Mouse (Mus musculus): Measurements from ENCODE around the gene Lime1.
A peak's percentile ranks its signal among the peaks of the same experiment; 100 is the strongest.

The Lime1 gene

DNA sequence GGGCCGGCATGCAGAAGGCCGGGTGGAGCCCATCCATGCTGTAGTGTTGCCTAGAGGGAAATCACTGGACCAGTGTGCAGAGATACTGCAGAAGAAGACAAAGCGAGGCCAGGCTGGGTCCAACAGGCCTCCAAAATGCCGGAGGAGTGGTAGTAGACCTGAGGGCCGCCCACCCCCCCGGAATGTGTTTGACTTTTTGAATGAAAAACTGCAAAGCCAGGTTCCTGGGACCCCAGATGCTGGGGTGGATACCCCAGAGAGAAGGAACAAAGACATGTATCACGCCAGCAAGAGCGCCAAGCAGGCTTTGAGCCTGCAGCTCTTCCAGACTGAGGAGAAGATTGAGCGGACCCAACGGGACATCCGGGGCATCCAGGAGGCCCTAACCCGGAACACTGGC, at the start of gene Lime1:
TSS of gene Lime1 (plus strand) at position 301 of the 400 bp plus-strand sequence.
- no peak for DNase-seq (ENCODE audit: low spot score)

DNA sequence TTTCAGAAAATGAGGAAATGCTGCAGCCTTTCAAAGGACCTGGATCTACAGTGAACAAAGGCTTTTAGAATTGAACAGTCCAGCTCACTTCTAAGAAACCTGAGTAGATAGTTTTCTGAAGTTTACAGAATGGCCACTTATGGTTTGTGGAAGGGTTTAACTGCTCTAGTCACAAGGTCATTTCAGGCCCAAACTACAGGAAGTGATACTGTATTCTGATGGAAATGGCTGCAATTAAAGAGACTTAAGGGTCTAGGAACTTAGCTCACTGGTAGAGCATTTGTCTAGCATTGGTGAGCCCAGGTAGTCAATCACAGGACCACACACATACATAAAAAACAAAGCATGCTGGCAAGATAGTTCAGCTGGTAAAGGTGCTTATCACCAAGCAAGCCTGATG, 47.3 kb upstream of the Lime1 start:
- DNase-seq (ENCODE audit: low spot score), result no peak

DNA sequence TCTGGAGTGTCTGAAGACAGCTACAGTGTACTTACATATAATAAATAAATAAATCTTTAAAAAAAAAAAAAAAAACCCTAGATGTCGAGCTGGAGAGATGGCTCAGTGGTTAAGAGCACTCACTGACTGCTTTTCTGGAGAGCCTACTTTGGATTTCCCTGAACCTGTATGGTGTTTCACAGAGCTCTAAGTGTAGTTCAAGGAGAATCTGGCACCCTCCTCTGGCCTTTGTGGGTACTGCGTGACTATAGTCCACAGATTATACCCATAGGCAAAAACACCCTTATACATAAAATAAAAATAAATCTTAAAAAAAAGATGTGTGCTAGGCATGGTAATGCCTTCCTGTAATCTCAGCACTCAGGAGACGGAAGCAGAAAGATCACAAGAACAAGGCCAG, 45.9 kb upstream of the Lime1 start:
- DNase-seq (ENCODE audit: low spot score), result no peak

DNA sequence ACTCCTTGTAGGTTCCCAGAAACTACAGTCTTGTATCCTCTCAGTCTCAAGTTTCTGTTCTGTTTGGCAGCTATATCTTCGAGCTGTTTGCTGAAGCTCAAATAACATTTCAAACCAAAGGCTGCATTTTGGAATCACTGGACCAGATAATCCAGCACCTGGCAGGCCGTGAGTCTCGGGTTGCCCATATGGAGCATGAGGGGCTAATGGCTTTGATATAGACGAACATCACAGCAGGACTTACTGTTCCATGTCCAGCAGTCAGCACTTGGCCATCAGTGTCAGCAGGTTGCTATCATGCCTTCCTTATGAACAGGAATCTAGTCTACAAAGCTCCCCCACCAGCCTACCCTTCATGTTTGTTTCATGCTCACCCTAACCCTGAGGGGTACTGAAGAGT, 39.5 kb upstream of the Lime1 start:
- no peak for DNase-seq (ENCODE audit: low spot score)

DNA sequence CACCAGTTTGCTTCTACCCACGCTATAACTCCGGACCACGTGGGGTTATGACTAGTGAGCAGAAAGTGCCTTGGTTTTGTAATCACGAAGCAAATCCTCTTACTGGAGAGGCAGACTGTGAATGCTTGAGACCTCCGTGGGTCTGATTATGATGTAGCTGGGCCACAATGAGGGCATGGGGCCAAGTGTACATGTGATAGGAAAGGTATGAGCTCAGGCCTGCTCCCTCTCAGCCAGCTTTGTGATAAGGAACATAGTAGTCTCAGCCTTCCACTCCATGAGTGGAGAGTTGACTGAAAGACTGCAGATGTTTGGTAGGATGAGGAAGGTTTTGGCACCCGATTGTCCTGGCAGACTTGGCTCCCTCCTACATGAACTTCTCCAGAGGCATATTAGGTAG, 37.1 kb upstream of the Lime1 start:
- no peak for DNase-seq (ENCODE audit: low spot score)

DNA sequence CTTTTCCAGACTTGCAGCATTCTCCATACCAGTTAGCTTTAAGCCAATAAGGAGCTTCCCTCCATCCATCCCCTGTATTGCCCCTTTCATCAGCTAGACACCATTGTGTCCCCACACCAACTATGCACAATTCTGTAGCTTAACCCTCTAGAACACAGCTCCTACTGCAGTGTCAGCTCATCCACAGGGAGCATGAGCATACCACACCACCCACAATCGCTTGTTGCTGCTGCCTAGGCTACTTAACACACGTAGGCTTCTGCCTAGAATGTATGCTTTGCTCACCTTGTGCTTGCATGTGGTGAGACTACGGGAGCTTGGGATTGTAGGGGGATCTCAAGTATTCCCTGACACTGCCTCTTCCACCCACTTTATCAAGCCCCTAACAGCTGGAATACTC, 23.1 kb upstream of the Lime1 start:
- DNase-seq (ENCODE audit: low spot score), result no peak

DNA sequence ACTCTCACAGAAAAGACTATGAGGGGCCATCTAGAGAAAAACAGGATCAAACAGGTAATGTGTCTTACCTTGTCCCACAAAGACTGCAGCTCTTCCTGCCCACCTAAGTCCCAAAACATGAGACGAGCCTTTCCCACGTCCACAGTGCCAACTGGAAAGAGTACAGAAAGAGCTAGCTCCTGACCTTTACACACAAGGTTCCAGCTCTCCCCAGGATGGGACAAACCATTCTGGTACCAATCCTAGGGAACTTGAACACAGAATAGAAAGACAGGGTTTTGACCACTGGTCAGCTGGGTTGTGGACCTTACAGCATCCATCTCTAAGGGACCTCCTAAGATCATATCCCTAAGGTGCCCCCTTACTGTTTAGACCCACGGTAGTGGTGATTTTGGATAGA, 15.9 kb upstream of the Lime1 start:
- no peak for DNase-seq (ENCODE audit: low spot score)

DNA sequence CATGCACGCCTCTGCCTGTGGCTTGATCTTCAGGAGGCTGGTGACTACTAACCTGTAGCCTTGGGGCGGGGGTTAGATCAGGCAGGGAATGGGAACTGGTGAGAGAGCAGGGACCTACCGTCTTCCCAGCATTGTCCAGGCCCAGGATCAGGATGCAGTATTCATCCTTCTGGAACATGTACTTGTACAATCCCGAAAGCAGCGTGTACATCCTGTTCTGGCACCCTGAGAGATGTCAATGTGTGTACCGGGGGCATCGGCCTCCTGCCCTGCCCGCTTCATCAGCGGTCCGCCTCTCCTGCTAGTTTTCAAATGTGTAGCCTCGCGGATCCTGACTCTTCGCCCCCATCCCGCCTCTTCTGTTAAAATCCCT, 15.4 kb upstream of the Lime1 start:
- no peak for DNase-seq (ENCODE audit: low spot score)

DNA sequence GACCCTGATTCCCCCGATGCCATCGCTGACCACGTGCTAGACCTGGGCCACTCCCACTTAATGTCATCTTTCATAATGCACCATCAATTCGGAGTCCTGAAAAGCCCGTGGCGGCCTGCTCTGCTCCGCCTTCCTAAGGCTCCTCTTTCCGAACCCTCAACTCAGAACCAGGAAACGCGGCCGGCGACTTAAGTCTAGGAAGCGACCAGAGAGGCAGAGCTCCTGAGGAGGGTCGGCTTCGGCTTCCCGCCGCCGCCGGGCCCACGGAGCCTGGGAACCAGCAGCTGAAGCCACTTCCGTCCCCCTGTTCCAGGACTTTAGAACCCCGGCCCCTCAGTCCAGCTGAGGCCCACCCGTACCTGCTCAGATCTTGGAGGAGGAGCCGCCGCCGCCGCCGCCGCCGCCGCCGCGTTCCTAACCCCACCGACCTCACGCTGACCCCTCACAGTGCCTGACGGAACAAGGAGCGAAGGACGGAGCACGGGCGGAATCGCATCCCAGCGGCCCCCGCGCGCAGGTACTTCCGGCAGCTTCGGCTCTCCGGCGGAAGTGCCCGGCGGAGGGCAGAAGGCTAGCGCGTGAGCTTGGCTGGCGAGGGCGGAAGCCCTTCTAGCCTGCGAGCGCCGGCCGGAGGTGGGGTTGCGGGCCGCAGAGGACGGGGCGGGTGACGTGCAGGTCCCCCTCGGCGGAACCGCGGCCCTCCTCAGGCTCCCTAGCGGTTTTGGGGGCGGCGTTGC, 14.8 kb upstream of the Lime1 start, which contains the start of the genes Zgpat and Arfrp1:
TSS of gene Zgpat (plus strand) at position 69 of the 737 bp plus-strand sequence.
TSS of gene Arfrp1 (minus strand) at position 545 of the 737 bp plus-strand sequence.
- peak; percentile 91 for DNase-seq (ENCODE audit: low spot score)

DNA sequence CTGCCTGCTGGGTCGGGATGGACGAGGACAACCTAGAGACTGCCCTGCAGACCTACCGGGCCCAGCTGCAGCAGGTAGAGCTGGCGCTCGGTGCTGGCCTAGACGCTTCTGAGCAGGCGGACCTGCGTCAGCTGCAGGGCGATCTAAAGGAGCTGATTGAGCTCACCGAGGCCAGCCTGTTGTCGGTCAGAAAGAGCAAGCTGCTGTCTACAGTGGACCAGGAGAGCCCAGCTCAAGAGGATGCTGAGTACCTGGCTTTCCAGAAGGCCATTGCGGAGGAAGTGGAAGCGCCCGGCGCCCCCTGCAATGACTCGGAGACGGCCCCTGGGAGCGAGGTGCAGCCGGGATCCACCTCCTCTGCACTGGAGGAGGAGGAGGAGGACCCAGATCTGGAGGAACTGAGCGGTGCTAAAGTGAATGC, 14.2 kb upstream of the Lime1 start:
- DNase-seq (ENCODE audit: low spot score), result no peak

DNA sequence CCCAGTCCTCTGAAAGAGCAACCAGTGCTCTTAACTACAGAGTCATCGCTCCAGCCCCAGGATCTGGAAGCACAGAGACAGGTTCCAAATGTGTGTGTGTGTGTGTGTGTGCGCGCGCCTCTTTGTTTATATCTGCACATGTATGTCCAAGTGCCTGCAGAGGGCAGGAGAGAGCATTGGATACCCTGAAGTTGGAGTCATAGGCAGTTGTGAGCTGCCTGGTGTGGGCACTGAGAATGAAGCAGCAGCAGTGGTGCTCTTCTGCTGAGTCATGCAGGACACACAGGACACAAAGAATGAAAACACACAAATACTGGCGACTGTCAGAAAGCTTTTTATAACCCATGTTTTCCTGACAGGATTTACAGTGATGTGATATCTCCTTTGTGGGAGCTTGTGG, 9.9 kb upstream of the Lime1 start:
- DNase-seq (ENCODE audit: low spot score), result no peak

DNA sequence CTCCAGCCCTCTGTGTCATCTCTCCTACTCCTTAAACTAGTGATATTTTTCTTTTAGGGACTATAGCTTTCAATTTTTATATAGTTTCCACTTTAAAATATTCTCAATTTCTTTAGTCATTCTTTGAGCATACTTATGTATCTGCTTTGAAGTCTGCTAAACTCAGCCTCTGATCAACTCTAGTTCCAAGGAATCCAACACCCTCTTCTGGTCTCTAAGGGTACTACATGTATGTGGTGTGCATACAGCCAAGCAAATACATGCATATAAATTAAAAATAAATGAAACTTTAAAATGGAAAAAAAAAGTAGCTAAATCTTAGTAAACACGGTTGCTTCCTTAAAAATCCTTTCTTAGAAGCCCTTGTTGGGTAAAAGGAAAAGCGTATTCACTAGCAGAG, 4.1 kb upstream of the Lime1 start:
- DNase-seq (ENCODE audit: low spot score), result no peak

DNA sequence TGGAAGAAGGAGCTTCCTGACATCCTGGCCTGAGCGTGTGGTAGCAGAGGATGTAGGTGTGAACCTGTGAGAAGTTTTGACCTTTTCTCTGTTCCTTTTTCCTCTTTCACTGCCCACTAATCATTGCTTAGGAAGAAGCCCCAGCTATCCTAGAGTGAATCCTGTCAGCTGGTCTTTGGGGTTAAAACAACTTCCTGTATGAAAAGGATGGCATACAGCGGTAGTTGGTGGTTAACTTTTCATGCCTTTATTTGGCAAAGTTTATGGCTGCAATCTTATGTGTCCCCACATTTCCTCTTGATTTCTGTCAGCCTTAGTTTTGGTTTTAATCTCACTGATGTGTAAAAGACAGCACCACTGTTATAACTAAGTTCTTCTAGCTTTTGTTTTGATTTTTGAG, 2.6 kb upstream of the Lime1 start:
- DNase-seq (ENCODE audit: low spot score), result no peak

DNA sequence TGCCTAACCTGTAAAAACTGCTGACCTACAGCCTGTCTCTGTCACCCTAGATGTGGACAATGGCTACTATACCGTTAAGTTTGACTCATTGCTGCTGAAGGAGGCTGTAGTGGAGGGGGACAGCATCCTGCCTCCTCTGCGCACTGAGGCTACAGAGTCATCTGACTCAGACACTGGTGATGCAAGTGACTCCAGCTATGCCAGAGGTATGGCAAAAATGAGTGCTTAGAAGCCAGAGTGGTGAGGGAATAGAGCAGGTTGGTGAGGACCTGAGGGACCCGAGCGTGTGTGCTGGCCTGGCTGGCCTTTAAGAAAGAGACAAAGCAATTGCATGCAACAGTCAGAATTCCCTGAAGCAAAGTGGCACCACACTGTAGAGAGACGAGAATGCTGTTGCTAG, 1.2 kb upstream of the Lime1 start:
- DNase-seq (ENCODE audit: low spot score), result no peak

DNA sequence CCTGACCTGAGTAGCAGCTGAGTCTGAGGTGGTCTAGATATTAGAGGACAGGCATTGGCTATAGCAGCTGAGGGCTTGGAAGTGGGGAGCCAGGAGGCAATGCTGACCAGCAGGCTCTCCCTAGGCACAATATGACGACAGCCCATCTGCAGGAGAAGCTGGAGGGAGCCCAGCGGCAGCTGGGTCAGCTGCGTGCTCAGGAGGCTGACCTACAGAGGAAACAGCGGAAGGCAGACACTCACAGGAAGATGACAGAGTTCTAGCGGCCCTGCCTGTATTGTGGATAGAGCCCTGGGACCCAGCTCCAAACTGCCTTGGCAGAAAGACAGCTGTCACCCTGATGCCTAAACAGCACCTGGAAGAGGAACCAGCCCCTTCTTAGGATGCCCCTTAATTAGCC, 373 bp downstream of the Lime1 start:
- no peak for DNase-seq (ENCODE audit: low spot score)

DNA sequence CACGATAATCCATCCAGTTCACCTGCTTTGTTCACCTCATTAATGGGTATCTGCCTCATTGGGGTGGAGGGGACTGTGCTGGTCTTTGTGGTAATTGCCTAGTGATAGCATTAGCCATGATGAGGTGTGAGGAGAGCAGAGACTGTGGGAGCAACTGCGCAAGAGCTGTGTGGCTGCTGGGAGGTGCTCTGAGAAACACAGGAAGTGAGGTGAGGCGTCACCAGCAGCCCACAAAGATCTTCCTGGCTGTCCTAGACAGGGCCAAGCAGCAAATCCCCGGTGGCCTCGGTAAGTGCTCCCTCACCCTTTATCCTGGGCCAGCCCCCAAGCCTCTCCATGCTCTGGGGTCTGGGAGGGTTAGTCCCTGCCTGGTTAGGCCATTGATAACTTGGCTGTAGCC, 1.2 kb downstream of the Lime1 start:
- no peak for DNase-seq (ENCODE audit: low spot score)

DNA sequence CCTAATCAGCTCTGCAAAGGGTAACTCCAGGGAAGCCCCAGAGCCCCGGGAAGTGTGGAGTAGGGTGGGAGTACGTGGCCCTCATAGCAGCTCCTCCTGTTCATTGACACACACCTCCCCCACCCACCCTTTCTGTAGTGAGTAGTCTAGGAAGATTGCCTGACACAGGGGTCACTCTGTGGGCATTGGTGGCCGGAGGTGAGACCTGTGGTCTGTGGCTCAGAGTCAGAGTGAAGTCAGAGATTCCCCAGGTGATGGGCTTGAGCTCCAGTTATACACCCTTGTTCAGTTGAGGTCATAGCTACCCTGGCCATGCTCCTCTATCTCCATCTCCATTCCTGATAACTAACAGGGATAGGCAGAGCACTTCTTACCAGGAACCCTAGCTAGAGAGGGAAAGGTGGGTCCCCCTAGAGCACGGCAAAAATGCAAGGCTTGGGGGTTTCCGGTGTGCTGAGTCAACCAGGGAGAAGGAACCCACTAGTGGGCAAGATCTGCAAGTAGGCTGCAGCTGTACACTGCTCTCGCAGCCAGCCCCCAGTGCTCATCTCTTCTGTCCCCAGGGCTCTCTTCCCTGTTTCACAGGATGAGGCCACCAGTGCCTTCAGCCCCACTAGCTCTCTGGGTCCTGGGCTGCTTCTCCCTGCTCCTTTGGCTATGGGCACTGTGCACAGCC, 1.9 kb downstream of the Lime1 start:
- DNase-seq (ENCODE audit: low spot score), result no peak

DNA sequence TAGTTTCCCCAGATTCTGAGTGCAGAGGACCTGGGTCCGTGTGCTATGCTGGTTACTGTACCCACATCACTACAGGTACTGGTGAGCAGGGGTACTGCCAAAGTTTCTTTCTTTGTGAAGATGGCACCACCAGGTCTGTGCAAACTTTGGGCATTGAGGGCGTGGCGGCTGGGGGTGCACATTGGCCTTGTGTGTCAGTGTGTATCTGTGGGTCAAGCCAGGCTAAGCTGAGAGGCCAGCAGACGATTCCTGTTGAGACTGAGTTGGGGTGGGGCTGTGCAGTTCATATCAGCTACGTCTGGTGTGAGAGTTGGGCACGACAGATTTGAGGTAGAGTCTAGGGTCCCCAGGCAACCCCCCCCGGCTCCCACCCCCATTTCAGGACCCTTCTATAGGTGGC, 4.6 kb downstream of the Lime1 start:
- DNase-seq (ENCODE audit: low spot score), result no peak

DNA sequence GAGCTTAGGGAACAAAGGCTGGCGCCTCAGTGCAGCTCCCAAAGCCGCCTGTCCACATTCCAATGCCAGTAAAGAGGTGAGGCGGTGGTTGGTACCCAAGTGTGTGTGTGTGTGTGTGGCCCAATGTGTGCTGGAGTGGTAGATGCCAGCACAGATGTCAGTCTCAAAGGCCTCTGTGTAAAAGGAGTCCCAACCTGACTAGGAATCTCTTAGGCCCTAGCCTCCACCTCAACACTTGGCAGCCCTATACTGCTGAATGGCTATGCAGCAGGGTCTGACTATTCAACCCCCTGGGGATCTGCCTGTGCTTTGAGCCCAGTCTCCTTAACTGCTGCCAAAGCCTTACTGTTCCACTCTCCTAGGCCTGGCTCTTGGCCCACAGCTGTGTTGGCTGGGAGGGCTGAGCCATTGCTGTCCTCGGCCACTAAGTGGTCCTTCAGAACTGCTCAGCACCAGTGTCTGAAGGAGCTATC, 5.1 kb downstream of the Lime1 start:
- peak; percentile 56 for DNase-seq (ENCODE audit: low spot score)

DNA sequence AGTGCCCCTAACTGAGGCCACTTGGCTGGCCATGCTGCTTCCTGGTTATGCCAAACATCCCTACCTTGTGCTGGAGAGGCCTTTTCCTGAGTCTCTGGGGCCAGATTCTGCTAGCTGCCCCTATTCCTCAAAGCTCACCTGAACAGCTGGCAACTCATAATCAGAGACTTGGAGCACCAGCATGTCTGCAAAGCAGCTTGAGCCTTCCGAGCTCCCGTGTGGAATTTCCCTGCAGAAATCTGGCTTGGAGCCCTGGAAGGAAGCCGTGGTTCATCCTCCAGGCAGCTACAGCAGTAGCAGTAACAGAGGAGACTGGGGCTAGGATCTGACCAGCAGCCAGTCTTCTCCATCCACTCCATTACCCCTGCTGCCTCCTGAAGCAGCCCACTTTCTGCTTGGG, 6.0 kb downstream of the Lime1 start:
- DNase-seq (ENCODE audit: low spot score), result no peak

DNA sequence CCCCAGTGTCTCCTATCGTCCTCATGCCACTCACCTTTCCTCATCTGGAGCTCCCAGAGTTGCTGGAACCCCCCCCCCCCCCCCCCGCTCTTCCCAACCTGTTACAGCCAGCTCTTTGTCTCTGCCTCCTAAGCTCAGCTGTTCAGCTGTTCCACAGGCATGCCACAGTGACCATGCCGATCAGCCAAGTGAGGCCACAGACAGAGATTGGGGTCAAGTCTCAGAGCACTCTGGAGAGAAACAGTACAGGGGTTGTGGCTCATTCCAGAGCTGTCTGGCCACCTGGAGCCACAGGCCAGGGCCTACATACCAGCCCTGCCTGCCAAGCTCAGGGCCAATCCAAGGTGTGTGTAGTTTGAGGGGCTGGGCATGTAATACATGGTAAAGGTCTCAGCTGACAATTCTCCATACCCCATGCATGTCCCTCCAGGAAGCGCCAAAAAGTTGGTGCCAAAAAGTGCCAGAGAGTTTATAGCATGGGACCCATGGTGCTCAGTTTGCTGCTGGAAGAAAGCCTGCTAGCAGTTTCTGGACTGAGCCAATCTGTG, 6.9 kb downstream of the Lime1 start:
- no peak for DNase-seq (ENCODE audit: low spot score)

DNA sequence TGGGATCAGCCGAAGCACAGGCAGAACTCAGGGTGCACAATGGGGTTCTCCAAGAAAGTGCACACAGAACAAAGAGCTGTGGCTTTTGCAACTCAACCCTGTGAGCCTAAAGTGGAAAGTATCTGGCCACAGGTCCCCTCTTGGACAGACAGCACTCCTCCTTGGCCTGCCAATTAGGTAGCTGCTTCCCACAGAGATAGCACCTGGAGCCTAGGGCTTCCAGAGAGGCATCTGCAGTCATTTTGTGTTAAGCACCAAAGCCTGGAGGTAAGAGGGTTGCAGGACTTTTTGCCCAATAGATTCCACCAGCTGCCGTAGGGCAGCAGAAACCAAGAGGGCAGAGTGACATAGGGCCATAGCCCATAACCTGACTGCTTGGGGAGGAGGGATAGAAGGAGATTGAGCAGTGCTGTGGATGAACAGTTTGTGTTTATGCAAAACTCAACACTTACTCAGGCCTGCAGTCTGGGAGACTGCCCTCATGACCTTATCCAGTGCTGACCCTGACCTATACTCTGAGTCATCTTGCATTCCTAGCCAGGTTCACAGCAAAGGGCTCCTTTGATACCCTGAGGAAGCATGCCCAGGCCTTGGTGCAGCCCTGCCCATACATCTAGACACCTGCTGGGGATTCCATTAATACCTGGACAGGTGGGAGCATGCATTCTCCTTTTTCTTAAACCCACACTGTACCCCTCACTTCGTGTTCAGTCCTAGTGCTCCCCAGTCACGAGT, 10.4 kb downstream of the Lime1 start:
- DNase-seq (ENCODE audit: low spot score), result no peak

DNA sequence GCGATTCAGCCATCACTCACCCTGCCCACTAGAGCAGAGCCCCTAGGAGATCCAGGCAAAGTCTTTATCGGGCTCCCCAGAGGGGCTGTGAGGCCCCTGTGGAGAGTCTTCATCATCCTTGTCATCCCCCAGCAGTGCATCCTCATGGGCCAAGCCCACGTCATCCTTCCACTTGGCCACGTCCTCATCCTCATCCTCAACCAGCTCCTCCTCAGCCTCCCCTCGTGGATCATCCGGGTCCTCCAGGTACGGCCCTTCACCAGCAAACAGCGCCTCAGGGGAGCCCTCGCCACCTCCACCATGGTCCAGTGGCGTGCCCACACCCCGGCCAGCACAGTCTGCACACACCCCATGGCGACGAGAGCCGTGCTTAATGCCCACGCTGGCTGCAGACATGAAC, 11.1 kb downstream of the Lime1 start:
- DNase-seq (ENCODE audit: low spot score), result no peak
